ENCODE assay signal across 23 mouse cellular contexts in genomic region chr7:77129045-77129444, GRCm38 (mm10).
A peak's percentile ranks its signal among the peaks of the same experiment; 100 is the strongest.
DNase-seq lines count a peak whose midpoint lies in the region; ATAC-seq lines count a peak whose summit lies in the region.
"Had no signal": no experiment of that assay in that cellular context is flagged by ENCODE, and none has a peak within 500 bp of the region (broad histone marks: within the 10 kb centered on the region; RNA-seq: fewer than 3 reads in every experiment).

No protein-coding gene starts in this region.

- no peaks in the 10 kb centered on the region for H3K27me3 ChIP-seq in hindbrain, embryonic 14.5 days (ENCODE audit: control insufficient read depth, insufficient read depth, low read length)
- H3K27me3 ChIP-seq in hindbrain, embryonic 16.5 days (replicated peaks; ENCODE audit: control insufficient read depth, insufficient read depth, low read length) = no peaks in the 10 kb centered on the region
- H3K27me3 ChIP-seq: embryonic facial prominence, embryonic 15.5 days; forebrain, embryonic 15.5 days; limb, embryonic 13.5 days; liver, embryonic 13.5 days; megakaryocyte, embryonic 14.5 days had no signal

- no peak overlapping the region for H3K27ac ChIP-seq in hindbrain, embryonic 14.5 days
- H3K27ac ChIP-seq in hindbrain, embryonic 16.5 days (ENCODE audit: low read depth, low read length) = no peak overlapping the region
- H3K27ac ChIP-seq: embryonic facial prominence, embryonic 15.5 days; forebrain, embryonic 15.5 days; hindbrain, embryonic 10.5 days; limb, embryonic 13.5 days; liver, embryonic 13.5 days; stomach, postnatal 0 days had no signal

- no peaks in the 10 kb centered on the region for H3K9me3 ChIP-seq in hindbrain, embryonic 14.5 days (ENCODE audit: control insufficient read depth, low read length)
- no peaks in the 10 kb centered on the region for H3K9me3 ChIP-seq in hindbrain, embryonic 16.5 days (ENCODE audit: control insufficient read depth, low read length)
- H3K9me3 ChIP-seq: embryonic facial prominence, embryonic 15.5 days; forebrain, embryonic 15.5 days; hindbrain, embryonic 10.5 days; limb, embryonic 13.5 days; liver, embryonic 13.5 days; megakaryocyte, embryonic 14.5 days had no signal

- ATAC-seq in hindbrain, embryonic 14.5 days (ENCODE audit: low FRiP score) = 0 out of 2 replicates have a peak, but pooled peaks have one; percentile 46
- no peak for ATAC-seq in hindbrain, embryonic 16.5 days
- ATAC-seq: forebrain, embryonic 15.5 days had no signal

- H3K4me2 ChIP-seq in hindbrain, embryonic 14.5 days (replicated peaks) = no peak overlapping the region
- H3K4me2 ChIP-seq in hindbrain, embryonic 16.5 days (ENCODE audit: low read length) = no peak overlapping the region
- H3K4me2 ChIP-seq: embryonic facial prominence, embryonic 15.5 days; forebrain, embryonic 15.5 days; heart, embryonic 11.5 days; limb, embryonic 13.5 days; liver, embryonic 13.5 days had no signal

- H3K4me3 ChIP-seq in hindbrain, embryonic 14.5 days (replicated peaks; ENCODE audit: low read length) = no peak overlapping the region
- H3K4me3 ChIP-seq in hindbrain, embryonic 16.5 days (ENCODE audit: low read length) = no peak overlapping the region
- H3K4me3 ChIP-seq: embryonic facial prominence, embryonic 15.5 days; forebrain, embryonic 15.5 days; hindbrain, embryonic 10.5 days; limb, embryonic 13.5 days; liver, embryonic 13.5 days; megakaryocyte, embryonic 14.5 days had no signal

- 57% methylated on average over 1 of the region's 1 CpGs for WGBS in hindbrain, embryonic 14.5 days
- WGBS in hindbrain, embryonic 16.5 days = 38% methylated on average over 1 of the region's 1 CpGs

- H3K9ac ChIP-seq in hindbrain, embryonic 14.5 days = no peak overlapping the region
- H3K9ac ChIP-seq in hindbrain, embryonic 16.5 days (ENCODE audit: low read depth, low read length) = no peak overlapping the region
- H3K9ac ChIP-seq: embryonic facial prominence, embryonic 15.5 days; forebrain, embryonic 15.5 days; limb, embryonic 13.5 days; liver, embryonic 13.5 days had no signal

- H3K36me3 ChIP-seq in hindbrain, embryonic 14.5 days (replicated peaks; ENCODE audit: control insufficient read depth, insufficient read depth) = no peaks in the 10 kb centered on the region
- H3K36me3 ChIP-seq in hindbrain, embryonic 16.5 days (ENCODE audit: control insufficient read depth, insufficient read depth, low read length) = no peaks in the 10 kb centered on the region
- H3K36me3 ChIP-seq: embryonic facial prominence, embryonic 15.5 days; forebrain, embryonic 15.5 days; hindbrain, embryonic 10.5 days; limb, embryonic 13.5 days; liver, embryonic 13.5 days had no signal

- H3K4me1 ChIP-seq in hindbrain, embryonic 14.5 days (replicated peaks; ENCODE audit: control insufficient read depth, insufficient read depth, low read length) = peaks cover 7% of the 10 kb centered on the region
- no peaks in the 10 kb centered on the region for H3K4me1 ChIP-seq in hindbrain, embryonic 16.5 days (ENCODE audit: control insufficient read depth, insufficient read depth, low read depth, low read length)
- H3K4me1 ChIP-seq: embryonic facial prominence, embryonic 15.5 days; liver, embryonic 13.5 days had no signal

- DNase-seq in embryo, embryonic 11 days = peak; percentile 5
- no peak for DNase-seq in embryo, embryonic 9.5 days (ENCODE audit: extremely low spot score)
- DNase-seq in hindbrain, embryonic 14.5 days (ENCODE audit: low spot score) = no peak
- peak; percentile 7 to 15 for DNase-seq in layer of hippocampus, postnatal 36 days
- DNase-seq in layer of hippocampus, adult 9-11 months = no peak
- DNase-seq in heart, adult 18-20 months = no peak
- DNase-seq: adrenal gland, postnatal 14 days; cerebellum, adult 9-11 months; kidney, adult 18-20 months; liver, embryonic 13.5 days; lung, adult 2 months; lung, postnatal 36 days; midbrain, embryonic 14.5 days; thymus, adult 2 months; thymus, postnatal 4 days had no signal

Comparison
In these comparisons a context has a peak if more than half of its experiments do, and no peak if none do; other contexts are left out.
1. DNase-seq: peak in embryo, embryonic 11 days (single experiment) and layer of hippocampus, postnatal 36 days (2 of 2); none in embryo, embryonic 9.5 days (single experiment), hindbrain, embryonic 14.5 days (single experiment), layer of hippocampus, adult 9-11 months (single experiment) and heart, adult 18-20 months (0 of 2).